Mouse (Mus musculus): Measurements from ENCODE around the gene Ifnar2.
A peak's percentile ranks its signal among the peaks of the same experiment; 100 is the strongest.

The Ifnar2 gene

DNA sequence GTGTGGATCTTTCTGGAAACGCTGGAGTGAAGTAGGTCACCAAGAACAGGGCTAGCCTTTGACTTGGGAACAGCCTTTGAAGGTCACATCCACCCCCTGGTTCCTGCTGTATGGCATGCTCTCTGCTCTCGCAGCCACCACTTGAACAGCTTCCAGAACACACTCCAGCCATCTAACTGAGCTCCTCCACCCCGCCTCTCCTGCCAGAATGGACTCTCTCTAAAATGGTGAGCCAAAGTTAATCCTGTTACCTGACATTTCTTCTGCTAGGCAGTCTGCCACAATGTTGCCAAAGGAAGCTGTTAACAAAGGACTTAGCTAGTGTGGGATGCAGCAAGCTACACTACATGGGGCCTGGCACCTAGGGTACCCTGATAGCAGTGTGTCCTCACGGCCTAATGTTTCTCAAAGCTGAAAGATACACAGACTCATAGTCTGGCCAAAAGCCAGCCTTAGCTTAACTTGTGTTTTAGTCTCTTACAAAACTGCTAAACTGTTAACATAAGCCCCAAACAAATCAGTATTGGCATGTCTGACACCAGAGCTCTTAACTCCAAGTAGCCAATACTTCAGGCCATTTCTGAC, 22.3 kb downstream of the Ifnar2 start:
- no peak for ATAC-seq (ENCODE audit: low TSS enrichment)

DNA sequence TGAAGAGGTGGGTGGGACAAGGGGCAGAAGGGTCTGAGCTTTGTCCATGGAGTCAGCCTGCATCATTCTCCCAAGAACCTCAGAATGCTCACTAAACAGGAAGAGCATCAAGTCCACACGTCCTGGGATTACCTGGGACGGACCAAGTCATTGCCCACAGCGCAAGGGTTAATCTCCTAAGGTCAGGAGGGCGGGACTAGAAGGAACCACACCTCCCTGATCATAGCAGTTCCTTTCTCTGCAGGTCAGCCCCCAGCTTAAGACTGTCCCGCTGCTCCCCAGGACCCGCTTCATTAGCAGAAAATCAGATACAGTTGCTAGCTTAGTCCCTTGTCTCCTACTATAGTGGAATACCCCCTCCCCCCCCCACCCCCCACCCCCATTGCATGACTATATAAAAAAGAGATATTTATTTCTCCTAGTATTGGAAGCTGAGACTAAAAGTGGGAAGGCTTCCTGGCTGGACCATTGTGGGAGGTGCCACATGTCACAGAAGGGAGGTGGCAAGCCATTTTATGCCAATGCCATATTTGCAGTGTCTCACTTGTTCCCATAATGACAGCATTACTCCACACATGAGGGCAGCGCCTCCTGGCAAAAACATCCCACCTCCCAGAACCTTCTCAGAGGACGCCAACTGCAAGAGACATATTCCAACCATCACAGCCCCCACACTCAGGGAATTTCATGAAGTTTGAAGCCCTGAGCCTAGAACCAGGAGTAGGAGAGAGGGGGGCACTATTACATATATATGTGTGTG, 23.2 kb downstream of the Ifnar2 start:
- 0 out of 2 replicates have a peak, but pooled peaks have one; percentile 27 for ATAC-seq (ENCODE audit: low TSS enrichment)

DNA sequence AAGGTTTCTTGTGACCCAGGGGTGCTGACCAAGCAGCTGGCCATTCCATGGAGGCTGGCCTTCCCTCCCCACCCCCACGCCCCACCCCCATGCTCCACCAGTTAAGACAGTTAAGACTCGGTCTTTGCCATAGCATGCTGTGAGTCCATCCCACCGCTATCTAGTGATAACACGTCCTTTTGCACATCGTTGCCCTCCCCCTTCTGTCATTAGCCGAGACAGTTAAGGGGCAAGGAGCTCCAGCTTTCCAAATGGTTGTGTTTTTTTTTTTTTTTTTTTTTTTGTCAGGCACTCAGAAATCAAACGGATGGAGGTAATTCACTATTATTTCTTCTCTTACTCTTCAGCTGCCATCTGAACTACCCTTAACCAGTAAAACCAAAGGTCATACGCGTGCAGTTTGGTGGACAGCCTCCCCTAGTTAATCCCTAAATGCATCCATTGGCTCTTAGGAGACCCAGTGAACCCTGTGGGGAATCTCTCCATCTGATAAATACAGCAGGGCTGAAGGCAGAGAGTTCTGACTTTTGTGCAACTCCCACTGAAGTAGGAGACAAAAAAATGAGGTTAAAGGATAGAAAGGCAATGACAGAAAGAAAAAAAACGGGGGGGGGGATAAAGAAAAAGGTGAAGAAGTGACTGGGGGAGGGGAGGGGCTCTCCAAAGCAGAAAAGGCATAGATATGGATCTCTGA, 24.4 kb downstream of the Ifnar2 start:
- no peak for ATAC-seq (ENCODE audit: low TSS enrichment)

DNA sequence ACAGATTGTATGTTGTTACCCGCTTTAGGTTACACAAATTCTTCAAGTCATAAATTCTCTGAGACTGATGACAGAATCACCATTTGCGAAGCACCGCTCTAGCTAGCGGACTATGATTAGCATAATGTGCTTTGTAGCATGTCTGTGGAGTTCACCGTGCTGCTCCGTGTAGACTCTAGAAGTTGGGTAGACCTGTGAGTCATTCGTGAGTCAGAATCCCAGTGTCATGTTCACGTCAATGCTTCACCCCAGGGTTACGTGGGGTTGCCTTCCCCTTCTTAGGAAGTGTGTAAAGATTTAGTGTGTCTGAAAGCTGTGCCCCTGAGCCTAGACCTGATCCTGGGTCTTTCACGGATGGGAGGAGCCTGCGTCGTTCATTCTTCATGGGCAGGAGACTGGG, 25.4 kb downstream of the Ifnar2 start:
- ATAC-seq (ENCODE audit: low TSS enrichment) = no peak

DNA sequence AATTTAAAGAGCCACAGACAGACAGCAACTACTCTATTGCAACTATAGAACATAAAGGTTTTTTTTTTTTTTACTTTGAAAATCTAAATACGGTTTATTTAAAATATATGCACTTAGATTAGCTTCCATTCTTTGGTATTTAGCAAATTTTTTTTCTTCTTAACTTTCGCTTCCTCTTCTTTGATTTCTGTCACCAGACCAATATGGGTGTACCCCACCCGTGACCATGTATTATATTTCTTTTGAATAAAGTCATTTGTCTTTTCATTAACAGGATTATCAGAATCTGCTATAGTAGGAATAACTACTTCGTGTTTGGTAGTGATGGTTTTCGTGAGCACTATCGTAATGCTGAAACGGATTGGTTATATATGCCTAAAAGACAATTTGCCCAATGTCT, 26.4 kb downstream of the Ifnar2 start:
- no peak for ATAC-seq (ENCODE audit: low TSS enrichment)

DNA sequence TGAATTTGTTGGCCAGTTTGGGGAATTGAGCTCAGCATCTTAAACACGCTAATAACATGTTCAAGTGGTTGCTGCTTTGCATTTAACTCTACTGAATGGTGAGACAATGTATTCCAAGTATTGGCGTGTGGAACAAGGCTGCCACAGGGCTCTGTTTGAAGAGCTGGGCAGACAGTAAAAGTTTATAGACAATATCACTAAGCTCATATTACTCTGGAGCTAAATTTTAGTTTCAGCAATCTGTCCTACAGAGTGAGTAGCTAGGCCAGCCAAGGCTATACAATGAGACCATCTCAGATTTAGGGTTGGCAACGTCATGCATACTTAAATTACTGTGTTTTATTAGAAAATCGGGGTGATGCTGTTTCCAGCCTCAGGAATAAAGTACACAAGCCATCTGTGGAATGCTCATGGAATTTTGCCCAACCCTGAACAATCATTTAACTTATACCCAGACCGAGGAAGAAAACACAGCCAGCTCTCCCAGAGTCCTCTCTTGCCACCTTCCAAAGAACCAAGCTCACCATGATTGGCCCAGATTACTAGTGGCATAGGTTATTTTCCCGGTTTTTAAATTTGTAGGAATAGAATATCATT, 29.1 kb downstream of the Ifnar2 start:
- no peak for ATAC-seq (ENCODE audit: low TSS enrichment)

DNA sequence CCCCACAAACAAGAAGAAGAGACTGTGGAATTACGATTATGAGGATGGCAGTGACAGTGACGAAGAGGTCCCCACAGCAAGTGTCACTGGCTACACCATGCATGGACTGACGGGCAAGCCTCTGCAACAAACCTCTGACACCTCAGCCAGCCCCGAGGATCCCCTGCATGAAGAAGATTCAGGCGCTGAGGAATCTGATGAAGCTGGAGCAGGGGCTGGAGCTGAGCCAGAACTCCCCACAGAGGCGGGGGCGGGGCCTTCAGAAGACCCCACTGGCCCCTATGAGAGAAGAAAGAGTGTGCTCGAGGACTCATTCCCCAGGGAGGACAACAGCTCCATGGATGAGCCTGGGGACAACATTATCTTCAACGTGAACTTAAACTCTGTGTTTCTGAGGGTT, 31.2 kb downstream of the Ifnar2 start:
- no peak for ATAC-seq (ENCODE audit: low TSS enrichment)

DNA sequence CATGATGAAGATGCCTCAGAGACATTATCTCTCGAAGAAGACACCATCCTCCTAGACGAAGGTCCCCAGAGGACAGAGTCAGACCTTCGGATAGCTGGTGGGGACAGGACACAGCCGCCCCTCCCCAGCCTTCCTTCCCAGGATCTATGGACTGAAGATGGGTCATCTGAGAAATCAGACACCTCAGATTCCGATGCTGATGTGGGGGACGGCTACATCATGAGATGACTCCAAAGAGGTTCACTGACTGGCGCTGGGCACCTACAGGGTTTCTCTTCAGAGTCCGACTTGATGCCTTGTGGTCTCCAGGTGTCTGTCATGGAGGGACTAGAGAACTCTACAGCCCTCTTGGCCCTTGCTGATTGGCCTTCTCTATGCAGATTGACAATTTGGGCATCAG, 31.6 kb downstream of the Ifnar2 start:
- no peak for ATAC-seq (ENCODE audit: low TSS enrichment)

DNA sequence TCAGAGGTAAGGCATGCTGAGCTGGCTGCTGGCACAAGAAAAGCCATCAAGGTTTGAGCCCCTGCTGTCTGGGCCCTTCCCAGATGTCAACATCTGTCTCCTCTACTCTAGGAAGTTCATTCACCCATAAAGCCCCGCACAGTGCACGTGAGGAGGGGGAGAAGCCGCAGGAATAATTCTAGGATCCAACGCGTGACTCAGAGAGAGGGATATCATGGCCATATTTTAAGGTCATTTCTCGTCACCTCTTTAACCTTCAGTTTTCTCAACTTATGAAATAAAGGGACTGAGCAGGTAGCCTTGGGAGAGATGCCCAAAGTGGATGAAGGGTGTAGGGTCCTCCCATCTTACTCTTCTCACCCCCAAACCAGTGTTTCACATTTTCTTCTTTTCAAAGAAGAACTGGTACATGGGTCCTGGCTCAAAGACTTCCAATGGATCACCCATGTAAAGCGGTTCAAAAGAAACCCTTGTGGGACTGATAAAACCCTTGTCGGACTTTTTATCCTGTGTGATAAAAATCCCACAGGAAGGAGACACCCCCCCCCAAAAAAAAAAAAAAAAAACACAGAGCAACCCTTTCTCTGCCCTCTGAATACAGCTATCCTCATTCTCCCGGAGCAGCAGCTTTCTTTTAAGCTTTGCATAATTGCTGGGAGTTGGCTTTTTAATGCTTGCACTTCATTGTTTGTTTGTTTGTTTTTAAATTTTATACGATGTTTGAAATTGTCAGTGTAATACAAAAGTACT, 32.4 kb downstream of the Ifnar2 start:
- no peak for ATAC-seq (ENCODE audit: low TSS enrichment)

DNA sequence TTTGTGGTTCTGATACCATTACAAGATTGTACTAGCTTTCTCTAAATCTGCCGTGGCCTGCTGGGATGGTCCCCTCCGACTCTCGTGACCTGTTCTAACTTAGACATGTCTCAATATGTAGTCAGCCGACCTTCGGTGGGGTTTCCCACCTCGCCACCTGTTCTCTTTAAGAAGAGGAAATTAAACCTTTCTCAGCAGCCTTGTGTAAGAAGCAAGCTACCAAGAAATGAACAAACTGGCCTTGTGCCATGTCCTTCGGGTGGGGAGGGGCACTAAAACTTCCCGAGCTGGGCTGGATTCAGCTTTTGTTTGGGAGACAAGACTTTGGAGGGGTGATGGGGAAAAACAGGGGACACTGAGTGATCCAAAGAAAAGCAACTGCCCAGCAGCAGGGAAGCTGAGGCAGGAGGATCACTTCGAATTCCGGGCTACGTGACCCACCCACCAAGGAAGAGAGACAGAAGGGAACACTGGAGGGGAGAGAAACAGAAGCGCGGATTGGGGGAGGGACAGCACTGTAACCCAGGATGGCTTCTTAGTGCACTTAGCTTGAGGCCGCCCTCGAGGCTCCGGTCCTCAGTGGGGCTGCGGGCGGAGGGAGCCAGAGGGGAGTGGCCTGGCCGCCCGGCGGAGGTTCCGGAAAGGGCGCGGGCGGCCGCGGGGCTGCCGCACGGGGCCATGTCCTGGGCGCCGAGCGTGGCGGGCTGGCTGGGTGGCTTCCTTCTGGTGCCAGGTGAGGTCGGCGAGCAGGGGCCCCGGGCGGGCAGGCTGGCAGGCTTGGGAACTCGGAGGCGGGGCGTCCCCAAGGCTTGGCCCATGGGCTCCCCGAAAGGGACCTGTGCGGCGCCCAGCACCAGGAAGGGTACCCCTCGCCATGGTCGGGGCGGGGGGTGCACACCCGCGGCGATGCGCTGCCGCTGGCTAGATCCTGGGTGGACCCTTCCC, 33.3 kb downstream of the Ifnar2 start, which contains the start of gene Il10rb:
TSS of gene Il10rb (plus strand) at position 525 of the 945 bp plus-strand sequence.
- peak; percentile 64 for ATAC-seq (ENCODE audit: low TSS enrichment)

DNA sequence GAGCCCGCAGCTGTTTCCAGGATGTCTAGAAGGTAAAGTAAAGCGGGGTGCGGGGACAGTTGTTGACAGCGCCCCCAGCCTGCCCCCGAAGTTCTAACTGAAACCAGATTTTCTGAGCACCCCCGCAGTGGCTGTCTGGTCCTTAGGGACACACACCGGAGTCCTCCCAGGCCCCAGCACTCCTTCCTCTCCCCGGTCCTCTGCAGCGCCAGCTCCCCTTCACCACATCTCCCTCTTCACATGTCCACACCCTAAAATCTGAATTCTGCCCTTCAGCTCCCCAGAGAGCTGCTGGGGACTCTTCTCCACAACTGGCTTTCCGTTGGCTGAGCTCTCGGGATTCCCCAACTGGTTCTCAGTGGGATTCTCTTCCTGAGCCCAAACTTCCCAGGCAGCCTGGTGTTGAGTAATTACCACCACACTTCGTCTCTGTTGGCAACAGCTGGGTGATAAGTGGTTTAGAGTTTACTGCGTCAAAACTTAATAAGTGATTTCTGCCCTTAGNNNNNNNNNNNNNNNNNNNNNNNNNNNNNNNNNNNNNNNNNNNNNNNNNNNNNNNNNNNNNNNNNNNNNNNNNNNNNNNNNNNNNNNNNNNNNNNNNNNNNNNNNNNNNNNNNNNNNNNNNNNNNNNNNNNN, 34.1 kb downstream of the Ifnar2 start:
- ATAC-seq (ENCODE audit: low TSS enrichment) = peak; percentile 62

DNA sequence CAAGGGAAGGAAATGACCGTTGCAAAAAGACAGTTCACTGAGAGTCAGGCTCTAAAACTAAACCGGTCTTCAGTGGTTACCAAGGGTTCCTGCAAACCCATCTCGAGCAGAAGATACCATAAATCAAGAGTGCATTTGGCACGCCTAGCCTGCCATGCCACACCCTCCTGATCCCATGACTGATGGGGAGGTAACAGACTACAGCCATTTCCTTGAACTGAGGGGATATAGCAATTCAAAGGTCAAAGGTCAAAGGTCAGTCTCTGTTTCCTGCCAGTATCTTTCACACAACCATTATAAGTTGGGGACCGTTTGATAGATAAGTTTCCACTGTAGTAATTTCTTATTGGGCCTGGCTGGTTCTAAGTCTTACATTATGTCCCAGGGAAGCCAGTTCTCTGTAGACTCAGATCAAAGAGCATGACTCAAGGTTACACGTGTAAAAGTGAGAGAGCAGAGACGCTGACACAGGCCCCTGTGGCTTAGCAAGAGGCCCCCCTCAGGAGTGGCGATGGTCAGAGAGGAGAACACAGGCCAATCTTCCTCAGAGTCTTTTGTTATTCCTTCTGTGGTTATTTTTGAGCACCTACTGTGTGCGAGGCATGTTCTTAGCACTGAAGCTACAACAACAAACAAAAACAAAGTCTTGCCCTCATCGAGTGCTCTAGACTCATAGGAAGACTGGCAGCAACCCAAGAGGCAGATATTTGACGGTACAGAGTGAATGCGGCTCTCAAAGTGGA, 40.7 kb downstream of the Ifnar2 start:
- ATAC-seq (ENCODE audit: low TSS enrichment) = no peak

DNA sequence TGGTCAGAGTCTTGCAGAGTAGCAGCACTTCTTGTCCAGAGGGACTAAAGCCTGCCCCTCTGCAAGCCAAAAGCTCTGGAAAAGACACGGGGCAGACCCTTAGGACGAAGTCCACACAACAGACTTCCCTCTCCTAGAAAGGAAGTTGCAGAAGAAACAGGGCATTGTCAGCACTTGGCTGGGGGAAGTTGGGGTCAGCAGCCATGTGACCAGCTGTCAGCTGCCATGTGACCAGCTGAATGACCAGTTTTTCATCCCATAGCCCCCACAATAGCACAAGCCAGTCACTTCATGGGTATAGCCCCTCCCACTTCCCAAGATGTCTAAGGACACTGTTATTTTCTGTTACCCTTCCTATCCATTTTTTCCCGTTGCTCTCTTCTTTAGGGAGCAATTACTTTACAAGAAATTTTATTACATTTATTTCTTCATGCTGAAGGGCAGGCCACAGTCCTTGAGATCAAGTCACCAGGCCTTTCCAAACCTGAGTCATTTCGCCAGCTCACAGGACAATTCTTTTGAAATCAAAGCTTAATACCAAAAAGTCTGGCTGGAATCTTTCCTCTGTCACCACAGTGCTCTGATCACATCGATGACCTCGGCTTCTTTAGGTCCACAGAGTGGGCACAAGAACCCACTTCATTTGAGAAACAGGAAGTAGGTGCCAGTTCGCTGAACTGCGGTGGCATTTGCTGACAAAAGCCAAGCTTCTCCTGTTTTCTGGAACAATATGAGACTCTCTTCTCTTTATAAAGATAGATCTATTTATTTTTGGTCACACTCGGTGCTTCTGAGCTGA, 43.0 kb downstream of the Ifnar2 start:
- no peak for ATAC-seq (ENCODE audit: low TSS enrichment)

DNA sequence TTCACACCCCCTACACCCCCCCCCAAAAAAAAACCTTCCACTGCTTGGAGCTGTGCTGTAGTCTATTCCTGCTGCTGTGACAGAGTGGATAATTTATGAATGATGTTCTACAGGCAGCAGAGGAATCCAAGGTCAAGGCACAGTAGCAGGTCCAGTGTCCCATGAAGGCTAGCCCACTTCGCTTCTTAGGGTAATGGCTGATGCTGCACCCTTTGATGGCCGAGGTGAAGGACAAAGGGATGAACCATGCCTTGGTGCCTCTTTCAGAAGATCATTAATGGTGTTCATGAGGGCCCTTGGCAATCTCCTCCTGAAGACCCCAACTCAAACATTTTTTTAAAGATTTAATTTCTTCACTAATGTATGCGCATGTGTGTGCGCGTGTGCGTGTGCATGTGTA, 43.8 kb downstream of the Ifnar2 start:
- no peak for ATAC-seq (ENCODE audit: low TSS enrichment)

DNA sequence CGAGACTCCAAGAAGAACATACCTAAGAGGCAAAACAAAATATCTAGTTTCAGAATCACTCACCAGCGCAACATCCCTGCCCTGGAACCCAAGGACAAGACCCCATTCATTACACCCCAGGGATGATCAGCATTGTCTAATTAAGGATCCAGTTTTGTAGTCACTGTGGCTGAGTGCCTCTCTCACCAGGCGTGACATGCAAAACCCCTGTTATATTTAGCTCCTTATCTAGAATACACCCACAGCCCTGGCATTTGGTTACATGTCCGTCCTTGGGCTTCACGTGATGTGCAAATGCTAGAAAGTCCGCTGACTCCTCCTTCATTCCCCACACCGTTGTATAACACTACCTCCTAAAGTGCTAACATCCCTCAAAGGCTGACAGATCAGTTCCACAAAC, 44.4 kb downstream of the Ifnar2 start:
- ATAC-seq (ENCODE audit: low TSS enrichment) = no peak

DNA sequence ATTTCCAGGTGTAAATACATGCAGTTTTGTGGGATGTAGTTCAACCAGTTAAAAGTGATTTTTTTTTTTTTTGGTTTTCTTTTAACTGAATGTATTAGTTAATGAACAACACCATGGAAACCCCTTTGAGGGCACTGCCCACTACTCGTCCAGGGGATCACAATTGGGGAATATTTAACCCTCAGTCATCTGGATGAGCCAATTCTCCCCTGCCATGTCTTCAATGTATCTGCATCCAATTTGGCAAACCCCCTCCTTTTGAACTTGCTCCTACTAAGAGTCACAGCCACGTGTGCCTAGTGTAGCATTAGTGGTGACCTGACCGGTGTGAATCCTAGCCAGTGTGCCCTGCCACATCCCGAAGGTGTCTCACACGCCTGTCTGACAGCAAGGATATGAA, 45.9 kb downstream of the Ifnar2 start:
- ATAC-seq (ENCODE audit: low TSS enrichment) = no peak

DNA sequence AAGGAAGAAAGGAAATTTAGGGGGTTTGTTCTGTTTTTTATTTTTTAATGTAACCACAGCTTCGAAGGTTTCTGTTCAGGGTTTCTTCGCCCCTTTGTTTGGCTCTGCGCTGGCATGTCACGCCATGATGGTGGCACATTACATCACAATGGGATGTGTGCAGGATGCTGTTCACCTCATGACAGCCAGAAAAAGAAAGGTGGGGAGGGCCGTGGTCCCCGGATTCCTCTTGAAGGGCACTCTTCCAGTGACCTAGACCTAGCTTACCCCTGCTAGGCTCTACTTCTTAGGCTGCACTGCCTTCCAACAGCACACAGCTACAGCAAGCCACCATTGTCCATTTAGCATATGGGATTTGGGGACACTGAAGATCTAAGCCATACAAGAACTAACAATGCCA, 53.2 kb downstream of the Ifnar2 start:
- no peak for ATAC-seq (ENCODE audit: low TSS enrichment)

DNA sequence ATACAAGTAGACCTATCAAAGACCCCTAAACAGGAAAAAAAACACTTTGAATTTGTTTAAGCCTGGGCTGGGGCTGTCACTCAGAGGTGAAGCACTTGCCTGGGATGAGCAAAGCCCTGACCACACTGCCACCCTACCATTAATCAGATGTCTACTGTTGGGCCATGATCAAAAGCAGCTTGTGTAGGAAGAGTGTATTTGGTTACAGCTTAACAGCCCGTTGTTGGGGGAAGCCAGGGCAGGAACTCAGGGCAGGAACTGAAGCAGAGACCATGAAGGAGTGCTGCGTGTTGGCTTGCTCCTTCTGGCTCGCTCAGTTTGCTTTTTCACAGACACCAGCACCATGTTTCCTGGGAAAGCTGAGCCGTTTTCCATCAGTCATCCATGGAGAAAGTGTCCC, 54.0 kb downstream of the Ifnar2 start:
- ATAC-seq (ENCODE audit: low TSS enrichment) = no peak

DNA sequence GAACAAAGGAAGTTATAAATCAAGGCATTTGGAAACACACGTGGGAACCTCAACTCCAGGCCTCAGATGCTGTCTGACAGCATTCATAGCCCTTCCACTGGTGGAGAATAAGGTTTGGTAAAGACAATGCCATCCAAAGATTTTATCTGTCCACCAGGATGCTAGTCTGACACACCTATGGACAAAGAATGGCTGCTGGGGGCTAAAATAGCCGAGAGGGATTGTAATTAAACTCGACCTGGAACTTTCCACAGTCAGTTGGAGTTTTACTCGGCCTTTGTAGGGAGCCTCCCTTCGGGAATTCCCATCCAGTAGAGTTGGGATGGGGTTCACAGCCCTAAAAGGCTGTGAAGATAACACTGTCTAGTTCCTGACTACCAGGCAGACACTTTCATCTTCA, 54.9 kb downstream of the Ifnar2 start:
- no peak for ATAC-seq (ENCODE audit: low TSS enrichment)

Data from frontal cortex, adult (tissue).